Mouse (Mus musculus): ENCODE results near the gene Serpine1.

GRCm38 (mm10) chr5:137109941-137110593 is 38.0 kb upstream of the Serpine1 start:
- TF ChIP-seq POLR2A (IDR thresholded peaks at IDR 0.05; ENCODE audit: low read depth, low read length), result no peak
- TF ChIP-seq CTCF (IDR thresholded peaks at IDR 0.05; ENCODE audit: extremely low read depth, insufficient read length, insufficient replicate concordance, low read depth, low read length), result no peak

Data from small intestine, adult 2 months (tissue).